ENCODE assay signal across 8 mouse cellular contexts in genomic region chr2:90846597-90846954, GRCm38 (mm10). TPM values are rescaled to one million over a fixed set of nuclear protein-coding genes. Genes with fewer than 3 reads are reported as not detected.
DNase-seq lines count a peak whose midpoint lies in the region; ATAC-seq and TF ChIP-seq lines count a peak whose summit lies in the region.

No protein-coding gene starts in this region.

- 3% methylated on average over 8 of the region's 8 CpGs for WGBS in heart, embryonic 13.5 days
- 4% methylated on average over 8 of the region's 8 CpGs for WGBS in forebrain, embryonic 12.5 days
- under 1% methylated on average over 8 of the region's 8 CpGs for WGBS in stomach, embryonic 16.5 days

- no peaks in the 10 kb centered on the region for H3K9me3 ChIP-seq in heart, embryonic 13.5 days
- H3K9me3 ChIP-seq in E14TG2a.4 (ENCODE audit: low read length) = no peaks in the 10 kb centered on the region
- no peaks in the 10 kb centered on the region for H3K9me3 ChIP-seq in forebrain, embryonic 12.5 days
- H3K9me3 ChIP-seq in stomach, embryonic 16.5 days (replicated peaks; ENCODE audit: control insufficient read depth, low read length) = no peaks in the 10 kb centered on the region

- peak overlapping the region; percentile 80 for H3K9ac ChIP-seq in heart, embryonic 13.5 days
- H3K9ac ChIP-seq in forebrain, embryonic 12.5 days = peak overlapping the region; percentile 57
- H3K9ac ChIP-seq in stomach, embryonic 16.5 days (ENCODE audit: low read length) = peak overlapping the region; percentile 80

- no peak for DNase-seq in heart, adult 8-10 months (ENCODE audit: low spot score)
- DNase-seq in liver = peak; percentile 9
- DNase-seq in embryo, embryonic 10.5 days (ENCODE audit: low spot score) = no peak
- DNase-seq in retina, embryonic 14.5 days (ENCODE audit: low spot score) = no peak

- peak overlapping the region; percentile 83 for H3K27ac ChIP-seq in heart, embryonic 13.5 days (replicated peaks)
- H3K27ac ChIP-seq in forebrain, embryonic 12.5 days = 0 out of 2 replicates have a peak overlapping the region, but pooled peaks have one; percentile 22
- peak overlapping the region; percentile 79 for H3K27ac ChIP-seq in stomach, embryonic 16.5 days (ENCODE audit: low read length)

- peak overlapping the region; percentile 72 for H3K4me2 ChIP-seq in heart, embryonic 13.5 days
- peak overlapping the region; percentile 54 for H3K4me2 ChIP-seq in forebrain, embryonic 12.5 days
- peak overlapping the region; percentile 88 for H3K4me2 ChIP-seq in stomach, embryonic 16.5 days (ENCODE audit: low read depth, low read length)

- H3K27me3 ChIP-seq in heart, embryonic 13.5 days (replicated peaks) = no peaks in the 10 kb centered on the region
- H3K27me3 ChIP-seq in E14TG2a.4 (ENCODE audit: insufficient read depth, low read length) = no peaks in the 10 kb centered on the region
- H3K27me3 ChIP-seq in forebrain, embryonic 12.5 days = no peaks in the 10 kb centered on the region
- no peaks in the 10 kb centered on the region for H3K27me3 ChIP-seq in stomach, embryonic 16.5 days (ENCODE audit: control insufficient read depth, insufficient read depth, low read length)

- peaks cover 16% of the 10 kb centered on the region for H3K4me1 ChIP-seq in heart, embryonic 13.5 days
- H3K4me1 ChIP-seq in E14TG2a.4 (replicated peaks; ENCODE audit: low read depth, low read length) = peaks cover 34% of the 10 kb centered on the region
- peaks cover 24% of the 10 kb centered on the region for H3K4me1 ChIP-seq in forebrain, embryonic 12.5 days
- peaks cover 16% of the 10 kb centered on the region; the same call in 1 of the 2 replicates for H3K4me1 ChIP-seq in stomach, embryonic 16.5 days (ENCODE audit: control insufficient read depth, insufficient read depth, low read length)

- TF ChIP-seq CTCF in E14TG2a.4 (conservative IDR thresholded peaks at IDR 0.05; ENCODE audit: low read length) = no peak

- peak; percentile 14; the same call in 1 of the 2 replicates for ATAC-seq in heart, embryonic 13.5 days (ENCODE audit: extremely low read depth, insufficient number of reproducible peaks, low FRiP score, low TSS enrichment)
- ATAC-seq in forebrain, embryonic 12.5 days (ENCODE audit: low FRiP score) = peak; percentile 67; the same call in 1 of the 2 replicates
- ATAC-seq in stomach, embryonic 16.5 days (ENCODE audit: insufficient read depth, low FRiP score) = peak; percentile 14; the same call in 1 of the 2 replicates

- H3K36me3 ChIP-seq in heart, embryonic 13.5 days = peaks cover 24% of the 10 kb centered on the region
- H3K36me3 ChIP-seq in E14TG2a.4 (ENCODE audit: insufficient read depth, low read length) = peaks cover 28% of the 10 kb centered on the region
- H3K36me3 ChIP-seq in forebrain, embryonic 12.5 days (replicated peaks) = peaks cover 21% of the 10 kb centered on the region
- H3K36me3 ChIP-seq in stomach, embryonic 16.5 days (ENCODE audit: control insufficient read depth, insufficient read depth, low read length) = peaks cover 9% of the 10 kb centered on the region

- H3K4me3 ChIP-seq in heart, embryonic 13.5 days = peak overlapping the region; percentile 81
- H3K4me3 ChIP-seq in E14TG2a.4 (replicated peaks; ENCODE audit: low read length) = peak overlapping the region; percentile 95
- H3K4me3 ChIP-seq in forebrain, embryonic 12.5 days (replicated peaks) = peak overlapping the region; percentile 68
- peak overlapping the region; percentile 92 for H3K4me3 ChIP-seq in stomach, embryonic 16.5 days (replicated peaks; ENCODE audit: low read length)

RNA-seq across cellular contexts. Expression of gene Mtch2, which starts 0.4 kb away (rescaled TPM):
- 205 and 253 TPM in 2 replicates for polyA plus RNA-seq in heart, embryonic 13.5 days (2015; fragmentation: Nextera tagmentation; extraction: Ambion mirVana)
- total RNA-seq in heart, adult 8-10 months (2022) = 100 to 1,000 TPM; 165 to 183 (median 182) TPM
- polyA plus RNA-seq in forebrain, embryonic 12.5 days (2016; fragmentation: Nextera tagmentation; extraction: Ambion mirVana) = 214 and 215 TPM in 2 replicates
- 221 and 238 TPM in 2 replicates for polyA plus RNA-seq in stomach, embryonic 16.5 days (2015; fragmentation: Nextera tagmentation; extraction: Ambion mirVana)

RNA-seq across cellular contexts. Expression of gene C1qtnf4, which starts 39.1 kb away (rescaled TPM):
- 9.8 and 12.9 TPM in 2 replicates for polyA plus RNA-seq in heart, embryonic 13.5 days (2015; fragmentation: Nextera tagmentation; extraction: Ambion mirVana)
- 1 to 10 TPM; 2.6 to 4.9 (median 3.5) TPM for total RNA-seq in heart, adult 8-10 months (2022)
- 15.9 and 28.0 TPM in 2 replicates for polyA plus RNA-seq in forebrain, embryonic 12.5 days (2016; fragmentation: Nextera tagmentation; extraction: Ambion mirVana)
- polyA plus RNA-seq in stomach, embryonic 16.5 days (2015; fragmentation: Nextera tagmentation; extraction: Ambion mirVana) = 5.3 and 5.7 TPM in 2 replicates

RNA-seq across cellular contexts. Expression of gene Kbtbd4, which starts 58.0 kb away (rescaled TPM):
- polyA plus RNA-seq in heart, embryonic 13.5 days (2015; fragmentation: Nextera tagmentation; extraction: Ambion mirVana) = 26.8 and 27.7 TPM in 2 replicates
- 10 to 100 TPM; 21.7 to 28.3 (median 24.5) TPM for total RNA-seq in heart, adult 8-10 months (2022)
- 59.1 and 61.2 TPM in 2 replicates for polyA plus RNA-seq in forebrain, embryonic 12.5 days (2016; fragmentation: Nextera tagmentation; extraction: Ambion mirVana)
- 29.7 and 32.4 TPM in 2 replicates for polyA plus RNA-seq in stomach, embryonic 16.5 days (2015; fragmentation: Nextera tagmentation; extraction: Ambion mirVana)

RNA-seq across cellular contexts. Expression of gene Ndufs3, which starts 58.1 kb away (rescaled TPM):
- polyA plus RNA-seq in heart, embryonic 13.5 days (2015; fragmentation: Nextera tagmentation; extraction: Ambion mirVana) = 314 and 369 TPM in 2 replicates
- total RNA-seq in heart, adult 8-10 months (2022) = 1,000 to 10,000 TPM in 1 of 4 experiments, 100 to 1,000 TPM in 3; 876 to 1,074 (median 969) TPM
- 188 and 192 TPM in 2 replicates for polyA plus RNA-seq in forebrain, embryonic 12.5 days (2016; fragmentation: Nextera tagmentation; extraction: Ambion mirVana)
- 221 and 234 TPM in 2 replicates for polyA plus RNA-seq in stomach, embryonic 16.5 days (2015; fragmentation: Nextera tagmentation; extraction: Ambion mirVana)

Comparison
In these comparisons a context has a peak if more than half of its experiments do, and no peak if none do; other contexts are left out.
1. ATAC-seq: peak in every context shown above with its lines; median percentile 67 in forebrain, embryonic 12.5 days; 14 in heart, embryonic 13.5 days; 14 in stomach, embryonic 16.5 days.
2. H3K27ac ChIP-seq: peak in every context shown above with its lines; median percentile 83 in heart, embryonic 13.5 days; 79 in stomach, embryonic 16.5 days; 22 in forebrain, embryonic 12.5 days.